Mouse (Mus musculus) heart, postnatal 0 days (tissue): Measurements from ENCODE around the gene Ralgps2.

Source experiments
- CTCF ChIP-seq: IDR thresholded peaks from 2 replicates; pipeline ENCODE4 v1.5.1; 2016; ENCODE audit warnings: antibody characterized with exemption, control low read depth, low read depth
- EP300 ChIP-seq: IDR thresholded peaks from 2 replicates; pipeline ENCODE4 v1.6.1; 2016; ENCODE audit warnings: antibody characterized with exemption, low read depth

GRCm38 (mm10) chr1:156928255-156928654 lies 11.2 kb downstream of the Ralgps2 start:
- no peak for TF ChIP-seq CTCF
- TF ChIP-seq EP300, result no peak
